Mouse (Mus musculus): ENCODE results near the gene Gstm1. TPM values are rescaled to one million over a fixed set of nuclear protein-coding genes. Genes with fewer than 3 reads are reported as not detected.

Gene Gstm1
- polyA plus RNA-seq (2012; rRNA removed) = 30.5 and 36.0 TPM in 2 replicates

DNA sequence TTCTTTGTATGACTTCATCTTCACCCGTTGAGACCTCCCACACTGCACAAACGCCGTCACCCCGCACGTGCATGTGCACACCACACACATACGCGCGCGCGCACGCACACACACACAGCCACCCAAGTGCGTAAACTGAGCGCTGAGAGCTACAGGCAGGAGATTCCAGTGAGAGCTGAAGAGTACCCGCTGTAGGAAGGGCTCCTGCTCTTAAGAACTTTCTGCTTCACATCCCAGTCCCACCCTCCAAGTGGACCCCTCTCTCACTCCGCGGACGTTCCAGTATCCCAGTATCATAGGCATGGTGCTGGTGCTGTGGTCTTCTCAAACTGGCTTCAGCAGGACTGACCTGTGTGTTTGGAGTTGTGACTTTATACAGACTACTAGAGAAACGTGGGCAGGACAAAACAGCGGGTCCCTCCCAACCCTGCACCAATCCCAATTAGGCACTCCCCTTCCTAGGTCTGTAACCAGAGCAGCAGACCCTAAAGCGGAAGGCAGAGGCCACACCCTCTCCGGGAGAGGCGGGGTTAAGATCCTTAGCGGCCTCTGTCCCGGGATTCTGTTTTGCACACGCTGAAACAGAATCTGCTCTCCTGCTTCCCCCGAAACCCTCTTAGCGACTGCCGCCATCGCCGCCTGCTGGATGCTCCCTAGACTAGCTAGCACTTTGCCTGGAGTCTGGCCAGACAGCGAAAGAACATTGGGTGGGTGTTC lies at the start of gene Gstm1:
Gstm1 (minus strand) TSS at position 501 of the 717 bp plus-strand sequence.

DNA sequence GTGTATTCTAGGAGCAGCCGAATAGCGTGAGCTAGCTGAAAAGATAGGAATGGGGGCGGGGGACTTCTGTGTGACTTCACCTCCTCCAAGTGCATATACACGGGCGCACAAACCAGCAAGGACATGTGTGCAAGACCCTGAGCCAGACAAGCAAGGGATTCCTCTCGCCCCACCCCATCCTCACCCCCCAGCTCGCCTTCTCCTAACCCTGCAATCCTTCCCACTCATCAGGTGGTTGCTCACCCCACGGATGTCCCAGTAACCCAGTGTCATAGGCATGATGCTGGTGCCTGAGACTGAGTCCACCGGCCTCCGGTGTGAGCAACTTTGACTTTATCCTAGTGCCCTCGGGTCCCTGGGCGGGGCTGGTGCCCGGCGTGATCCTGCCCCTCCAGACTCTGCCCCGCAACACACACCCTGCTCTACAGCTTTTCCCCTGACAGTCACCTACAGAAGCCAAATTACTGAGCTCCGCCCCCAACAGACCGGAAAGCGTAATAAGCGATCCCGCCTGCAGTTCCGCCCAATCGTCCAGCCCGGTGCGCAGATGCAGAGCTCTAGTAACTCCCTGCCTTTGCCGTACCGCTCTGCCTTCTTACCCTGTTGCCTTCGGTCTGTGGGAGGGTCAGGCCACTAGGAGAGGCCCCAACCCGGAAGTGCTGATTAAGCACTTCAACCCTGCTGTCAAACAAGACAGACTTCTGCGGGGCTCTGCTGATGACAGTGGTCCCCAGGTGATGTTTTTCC lies 26.8 kb upstream of the Gstm1 start, which contains the start of gene Gstm4:
Gstm4 (minus strand) TSS at position 501 of the 747 bp plus-strand sequence.

DNA sequence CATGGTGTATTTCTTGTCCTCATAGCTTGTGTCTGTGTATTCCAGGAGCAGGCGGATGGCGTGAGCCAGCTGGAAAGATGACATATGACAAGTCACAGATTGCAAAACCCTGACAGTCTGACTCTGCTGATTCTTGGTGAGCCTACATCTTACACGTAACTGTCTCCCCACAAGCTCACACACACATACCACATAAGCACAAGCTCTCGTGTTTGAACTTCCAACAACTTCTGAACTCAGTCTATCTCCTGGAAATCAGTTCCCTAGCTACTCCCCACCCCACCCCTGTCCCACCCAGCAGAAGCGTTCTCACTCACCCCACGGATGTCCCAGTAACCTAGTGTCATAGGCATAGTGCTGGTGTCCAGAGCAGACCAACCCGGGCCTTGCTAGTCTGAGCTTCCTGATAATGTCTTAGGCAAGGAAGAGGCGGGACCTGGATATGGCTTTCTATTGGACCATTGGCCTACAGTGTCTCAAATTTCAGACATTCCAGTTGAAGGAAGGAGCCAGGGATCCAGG lies 31.7 kb downstream of the Gstm1 start, which contains the start of gene Gstm2:
Gstm2 (minus strand) TSS at position 413 of the 522 bp plus-strand sequence.

DNA sequence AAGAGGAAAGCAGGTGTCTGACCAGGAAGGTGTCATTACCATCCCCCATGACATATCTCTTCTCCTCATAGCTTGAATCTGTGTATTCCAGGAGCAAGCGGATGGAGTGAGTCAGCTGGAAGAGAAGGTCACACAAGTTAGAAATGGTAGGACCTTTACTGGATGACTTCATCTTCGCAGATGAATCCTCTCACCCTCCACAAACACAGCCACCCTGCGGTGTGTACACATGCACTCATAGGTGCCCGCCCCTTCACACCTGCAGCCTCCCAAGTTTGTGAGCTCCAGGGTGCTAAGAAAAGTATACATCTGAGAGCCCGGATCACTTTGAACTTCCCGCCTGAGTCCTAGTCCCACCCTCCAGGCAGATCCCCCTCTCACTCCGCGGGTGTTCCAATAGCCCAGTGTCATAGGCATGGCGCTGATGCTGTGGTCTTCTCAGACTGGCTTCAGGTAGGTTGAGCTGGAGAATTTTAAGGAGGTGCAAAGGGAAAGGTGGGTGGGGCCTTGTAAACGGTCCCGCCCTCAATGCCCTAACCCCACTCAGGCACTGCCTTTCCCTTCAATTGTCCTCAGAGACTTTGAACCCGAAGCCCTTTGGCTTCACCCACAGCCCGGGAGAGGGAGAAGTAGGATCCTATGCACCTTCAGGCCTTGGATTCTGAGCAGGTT lies 48.9 kb downstream of the Gstm1 start, which contains the start of gene Gstm3:
Gstm3 (minus strand) TSS at position 560 of the 672 bp plus-strand sequence.

Other genes with a start within 250 kb of the Gstm1 start
- gene Eps8l3, start 140.7 kb downstream of the Gstm1 start, polyA plus RNA-seq (2012; rRNA removed) = 0.02 and 0.04 TPM in 2 replicates
- 168 and 169 TPM in 2 replicates for gene Gstm5, start 122.2 kb downstream of the Gstm1 start, polyA plus RNA-seq (2012; rRNA removed)
- gene Gstm7, start 86.2 kb downstream of the Gstm1 start, polyA plus RNA-seq (2012; rRNA removed) = 56.6 and 73.7 TPM in 2 replicates
- 7.6 and 7.7 TPM in 2 replicates for gene Gstm6, start 74.2 kb downstream of the Gstm1 start, polyA plus RNA-seq (2012; rRNA removed)
- gene Gstm3, start 48.7 kb downstream of the Gstm1 start, polyA plus RNA-seq (2012; rRNA removed) = not detected in 2 replicates
- 7.4 and 14.7 TPM in 2 replicates for gene Gstm2, start 31.5 kb downstream of the Gstm1 start, polyA plus RNA-seq (2012; rRNA removed)
- 12.5 and 13.8 TPM in 2 replicates for gene Gstm4, start 26.9 kb upstream of the Gstm1 start, polyA plus RNA-seq (2012; rRNA removed)
- gene Ampd2, start 68.7 kb upstream of the Gstm1 start, polyA plus RNA-seq (2012; rRNA removed) = 99.0 and 107 TPM in 2 replicates
- gene Gnat2, start 74.8 kb upstream of the Gstm1 start, polyA plus RNA-seq (2012; rRNA removed) = 0.11 and 0.16 TPM in 2 replicates
- 82.3 and 87.1 TPM in 2 replicates for gene Gnai3, start 128.2 kb upstream of the Gstm1 start, polyA plus RNA-seq (2012; rRNA removed)
- gene Gpr61, start 136.9 kb upstream of the Gstm1 start, polyA plus RNA-seq (2012; rRNA removed) = 1.7 and 2.5 TPM in 2 replicates
- 16.0 and 16.7 TPM in 2 replicates for gene Amigo1, start 168.4 kb upstream of the Gstm1 start, polyA plus RNA-seq (2012; rRNA removed)
- gene Cyb561d1, start 183.2 kb upstream of the Gstm1 start, polyA plus RNA-seq (2012; rRNA removed) = 8.1 and 8.7 TPM in 2 replicates
- 51.1 and 56.0 TPM in 2 replicates for gene Atxn7l2, start 193.0 kb upstream of the Gstm1 start, polyA plus RNA-seq (2012; rRNA removed)
- 2.0 and 2.8 TPM in 2 replicates for gene Sypl2, start 208.7 kb upstream of the Gstm1 start, polyA plus RNA-seq (2012; rRNA removed)
- 156 and 157 TPM in 2 replicates for gene Psma5, start 239.0 kb upstream of the Gstm1 start, polyA plus RNA-seq (2012; rRNA removed)

All from central nervous system, embryonic 14 days (tissue).